In genomic region chr16:91789728-91790127, GRCm38 (mm10) we compare ENCODE assay signal across 10 mouse cellular contexts.
DNase-seq lines count a peak whose midpoint lies in the region; ATAC-seq and TF ChIP-seq lines count a peak whose summit lies in the region.
"Had no signal": no experiment of that assay in that cellular context is flagged by ENCODE, and none has a peak within 500 bp of the region (broad histone marks: within the 10 kb centered on the region; RNA-seq: fewer than 3 reads in every experiment).

No protein-coding gene starts in this region.

- ATAC-seq in hindbrain, embryonic 13.5 days (ENCODE audit: low FRiP score): no peak
- ATAC-seq in hindbrain, embryonic 14.5 days (ENCODE audit: low FRiP score): no peak
- ATAC-seq in CD4-positive, CD25-positive, alpha-beta regulatory T cell, adult 4 months: peak; percentile 91
- 0 out of 2 replicates have a peak, but pooled peaks have one; percentile 26 for ATAC-seq in erythroid progenitor cell, adult 5-6 weeks (replicated peaks; ENCODE audit: low FRiP score, poor library complexity, severe bottlenecking)

- H3K4me2 ChIP-seq in hindbrain, embryonic 13.5 days: no peak overlapping the region
- no peak overlapping the region for H3K4me2 ChIP-seq in hindbrain, embryonic 14.5 days (replicated peaks)

- DNase-seq in hindbrain, embryonic 14.5 days (ENCODE audit: low spot score): no peak
- no peak for DNase-seq in left cerebral cortex, postnatal 14 days (ENCODE audit: low spot score in 2 of 2)
- DNase-seq in layer of hippocampus, adult 2 months (ENCODE audit: low spot score in 2 of 2): no peak
- no peak for DNase-seq in spleen, postnatal 10 days (ENCODE audit: low spot score in 2 of 2)
- DNase-seq: cerebellum, postnatal 14 days; kidney, postnatal 4 days had no signal

- intact Hi-C loops in left cerebral cortex, postnatal 14 days (cut with DNase I): no loop called here

- peak overlapping the region; percentile 36; the same call in 1 of the 2 replicates for H3K27ac ChIP-seq in hindbrain, embryonic 13.5 days
- H3K27ac ChIP-seq in hindbrain, embryonic 14.5 days: no peak overlapping the region
- H3K27ac ChIP-seq in layer of hippocampus, adult 2 months: no peak overlapping the region

- H3K9ac ChIP-seq in hindbrain, embryonic 13.5 days: no peak overlapping the region
- no peak overlapping the region for H3K9ac ChIP-seq in hindbrain, embryonic 14.5 days

- no peak overlapping the region for H3K4me3 ChIP-seq in hindbrain, embryonic 13.5 days
- H3K4me3 ChIP-seq in hindbrain, embryonic 14.5 days (replicated peaks; ENCODE audit: low read length): no peak overlapping the region
- H3K4me3 ChIP-seq in megakaryocyte, embryonic 14.5 days (replicated peaks): peak overlapping the region; percentile 80
- no peak overlapping the region for H3K4me3 ChIP-seq in layer of hippocampus, adult 2 months

- 82% methylated on average over 6 of the region's 6 CpGs for WGBS in hindbrain, embryonic 13.5 days
- WGBS in hindbrain, embryonic 14.5 days: 79% methylated on average over 6 of the region's 6 CpGs

- TF ChIP-seq CTCF in layer of hippocampus, adult 2 months (conservative IDR thresholded peaks at IDR 0.05): no peak

- H3K27me3 ChIP-seq in hindbrain, embryonic 13.5 days: no peaks in the 10 kb centered on the region
- no peaks in the 10 kb centered on the region for H3K27me3 ChIP-seq in hindbrain, embryonic 14.5 days (ENCODE audit: control insufficient read depth, insufficient read depth, low read length)
- peaks cover 56% of the 10 kb centered on the region for H3K27me3 ChIP-seq in megakaryocyte, embryonic 14.5 days (replicated peaks)

- no peaks in the 10 kb centered on the region for H3K9me3 ChIP-seq in hindbrain, embryonic 13.5 days
- no peaks in the 10 kb centered on the region for H3K9me3 ChIP-seq in hindbrain, embryonic 14.5 days (ENCODE audit: control insufficient read depth, low read length)
- peaks cover 8% of the 10 kb centered on the region for H3K9me3 ChIP-seq in megakaryocyte, embryonic 14.5 days

- peaks cover 24% of the 10 kb centered on the region for H3K4me1 ChIP-seq in hindbrain, embryonic 13.5 days (replicated peaks)
- 0 out of 2 replicates have a peak, but pooled peaks cover 4% of the 10 kb centered on the region for H3K4me1 ChIP-seq in hindbrain, embryonic 14.5 days (replicated peaks; ENCODE audit: control insufficient read depth, insufficient read depth, low read length)
- peaks cover 99% of the 10 kb centered on the region for H3K4me1 ChIP-seq in megakaryocyte, embryonic 14.5 days

- H3K36me3 ChIP-seq in hindbrain, embryonic 13.5 days: peaks cover 44% of the 10 kb centered on the region
- peaks cover 46% of the 10 kb centered on the region for H3K36me3 ChIP-seq in hindbrain, embryonic 14.5 days (replicated peaks; ENCODE audit: control insufficient read depth, insufficient read depth)
- H3K36me3 ChIP-seq in megakaryocyte, embryonic 14.5 days (replicated peaks; ENCODE audit: low read length): peaks cover 52% of the 10 kb centered on the region

Comparison
In these comparisons a context has a peak if more than half of its experiments do, and no peak if none do; other contexts are left out.
1. ATAC-seq: peak in CD4-positive, CD25-positive, alpha-beta regulatory T cell, adult 4 months (single experiment) and erythroid progenitor cell, adult 5-6 weeks (single experiment); none in hindbrain, embryonic 13.5 days (single experiment) and hindbrain, embryonic 14.5 days (single experiment).